Mouse (Mus musculus) cortical plate, adult 2 months (tissue): ENCODE data around the gene Anp32e. TPM values are rescaled to one million over a fixed set of nuclear protein-coding genes. Genes with fewer than 3 reads are reported as not detected.
"Not testable (repeated sequence)": the region's sequence is repeated elsewhere in the genome, so short reads cannot be mapped to it uniquely, and the experiment has no call there.

ENCODE experiments used
- H3K27ac ChIP-seq: fragments of 200-500 bp; 2 replicates; pipeline ENCODE4 v1.5.1; 2012; ENCODE audit warnings: low read length, control low read depth, inconsistent platforms; ENCODE audit not compliant: insufficient read depth
- H3K4me1 ChIP-seq: fragments of 200-500 bp; 2 replicates; pipeline ENCODE4 v1.6.1; 2011; ENCODE audit warnings: low read length; ENCODE audit not compliant: control insufficient read depth, insufficient read depth
- H3K4me3 ChIP-seq: fragments of 200-500 bp; 2 replicates; pipeline ENCODE4 v1.5.1; 2011; ENCODE audit warnings: mild to moderate bottlenecking, low read length, control low read depth; ENCODE audit not compliant: insufficient read depth
- CTCF ChIP-seq: fragments of 200-500 bp; IDR thresholded peaks from 2 replicates; pipeline ENCODE4 v1.5.1; 2011; ENCODE audit warnings: mild to moderate bottlenecking, control low read depth, low read length; ENCODE audit not compliant: insufficient read depth; ENCODE audit errors: extremely low read depth
- POLR2A ChIP-seq: fragments of 200-500 bp; IDR thresholded peaks from 2 replicates; pipeline ENCODE4 v1.6.1; 2011; ENCODE audit warnings: mild to moderate bottlenecking, low read length, control low read depth; ENCODE audit not compliant: insufficient read depth; ENCODE audit errors: extremely low read depth
- polyA plus RNA-seq: library from polyadenylated mRNA; depleted of rRNA; stranded (reverse); fragments of >200 nt; gene quantifications from 2 replicates; pipeline ENCODE4 v1.2.3, GENCODE M21; 2012

The Anp32e gene
- polyA plus RNA-seq, 1 experiment, result 69.8 TPM

DNA sequence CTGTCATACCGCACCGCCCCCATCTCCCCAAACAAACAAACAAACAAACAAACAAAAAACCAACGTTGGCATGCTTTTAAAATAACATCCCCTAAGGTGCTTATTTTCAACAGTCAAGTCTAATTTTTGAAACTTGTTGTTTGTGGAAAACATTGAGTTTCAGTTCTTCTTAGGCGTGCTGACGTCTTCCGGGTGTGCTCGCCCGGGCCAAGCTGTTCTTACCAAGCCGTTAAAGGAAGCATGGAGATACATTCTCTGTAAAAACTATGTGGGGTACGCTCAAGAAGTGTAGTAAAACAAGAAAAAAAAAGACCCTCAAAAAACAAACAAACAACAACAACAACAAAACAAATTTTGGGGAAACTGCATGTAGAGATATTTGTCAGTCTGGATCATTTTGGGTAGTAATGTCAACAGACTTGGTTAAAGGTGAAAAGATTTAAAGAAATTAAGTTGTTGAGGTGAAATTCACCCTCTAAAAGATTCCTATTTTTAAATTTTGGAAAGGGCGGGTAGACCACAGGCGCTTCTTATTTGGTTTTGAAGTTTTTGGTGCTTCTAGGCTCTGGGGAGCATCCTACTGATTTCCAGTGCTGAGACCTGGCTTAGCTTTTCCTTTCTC is 43.3 kb downstream of the Anp32e start:
- H3K4me3 ChIP-seq, result peak overlapping the region; percentile 26; the same call in 1 of the 2 replicates
- no peaks in the 10 kb centered on the region for H3K4me1 ChIP-seq
- peak overlapping the region; percentile 29; the same call in 1 of the 2 replicates for H3K27ac ChIP-seq
- TF ChIP-seq CTCF, result no peak
- no peak for TF ChIP-seq POLR2A

DNA sequence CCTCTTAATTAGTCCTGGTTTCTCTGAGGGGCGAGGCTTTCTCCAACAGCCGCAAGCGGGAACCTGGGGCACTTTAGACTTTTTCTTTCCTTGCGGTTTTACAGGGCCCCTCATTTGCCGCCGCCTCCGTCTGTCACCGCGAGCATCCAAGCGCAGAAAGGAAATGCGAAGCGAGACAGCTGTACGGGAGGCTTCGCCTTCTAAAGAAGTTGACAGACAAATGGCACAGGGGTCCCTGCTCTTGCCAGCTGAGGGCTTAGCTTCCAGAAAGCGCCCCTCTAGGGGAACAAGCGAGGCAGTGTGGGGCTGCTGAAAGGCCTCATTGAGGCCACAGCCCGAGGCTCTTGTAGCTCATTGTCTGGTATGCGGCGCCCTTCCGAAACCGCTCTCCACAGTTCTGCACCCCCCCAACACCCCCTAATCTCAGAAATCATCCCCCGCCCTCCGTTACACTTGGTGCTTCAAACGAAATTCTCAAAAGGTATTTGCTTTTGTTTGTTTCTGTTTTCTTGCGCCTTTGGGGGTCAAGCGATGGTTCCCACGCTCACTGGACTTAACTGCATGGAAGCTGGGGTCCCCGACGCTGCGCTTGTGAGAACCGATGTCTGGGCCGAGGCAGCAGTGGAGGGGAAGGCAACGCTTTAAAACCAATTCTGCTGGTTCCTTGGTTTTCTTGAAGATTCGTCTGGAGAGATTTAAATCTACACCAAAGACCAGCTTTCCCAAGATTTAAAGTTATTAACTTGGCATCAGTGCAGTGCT is 44.0 kb downstream of the Anp32e start:
- Histone ChIP-seq H3K27ac (peak overlapping the region; percentile 29; the same call in 1 of the 2 replicates), H3K4me1 (no peaks in the 10 kb centered on the region; the same call in 1 of the 2 replicates), H3K4me3 (peak overlapping the region; percentile 26; the same call in 1 of the 2 replicates)
- no peak for TF ChIP-seq POLR2A
- TF ChIP-seq CTCF, result no peak

- TF ChIP-seq POLR2A, result no peak
- TF ChIP-seq CTCF, result no peak
- no peaks in the 10 kb centered on the region; the same call in 1 of the 2 replicates for H3K4me1 ChIP-seq
- no peak overlapping the region for H3K27ac ChIP-seq
- no peak overlapping the region for H3K4me3 ChIP-seq
These were observed 48.0 kb downstream of the Anp32e start for GRCm38 (mm10) chr3:95977079-95977478.

GRCm38 (mm10) chr3:95977587-95977986 is 48.5 kb downstream of the Anp32e start:
- not testable (repeated sequence) for H3K27ac ChIP-seq, H3K4me3 ChIP-seq, H3K4me1 ChIP-seq

- no peak overlapping the region for H3K4me3 ChIP-seq
- TF ChIP-seq POLR2A (no peak), CTCF (no peak)
- H3K4me1 ChIP-seq, result no peaks in the 10 kb centered on the region; the same call in 1 of the 2 replicates
- H3K27ac ChIP-seq, result peak overlapping the region; percentile 7; the same call in 1 of the 2 replicates
These were observed 49.2 kb downstream of the Anp32e start for GRCm38 (mm10) chr3:95978265-95978664.

DNA sequence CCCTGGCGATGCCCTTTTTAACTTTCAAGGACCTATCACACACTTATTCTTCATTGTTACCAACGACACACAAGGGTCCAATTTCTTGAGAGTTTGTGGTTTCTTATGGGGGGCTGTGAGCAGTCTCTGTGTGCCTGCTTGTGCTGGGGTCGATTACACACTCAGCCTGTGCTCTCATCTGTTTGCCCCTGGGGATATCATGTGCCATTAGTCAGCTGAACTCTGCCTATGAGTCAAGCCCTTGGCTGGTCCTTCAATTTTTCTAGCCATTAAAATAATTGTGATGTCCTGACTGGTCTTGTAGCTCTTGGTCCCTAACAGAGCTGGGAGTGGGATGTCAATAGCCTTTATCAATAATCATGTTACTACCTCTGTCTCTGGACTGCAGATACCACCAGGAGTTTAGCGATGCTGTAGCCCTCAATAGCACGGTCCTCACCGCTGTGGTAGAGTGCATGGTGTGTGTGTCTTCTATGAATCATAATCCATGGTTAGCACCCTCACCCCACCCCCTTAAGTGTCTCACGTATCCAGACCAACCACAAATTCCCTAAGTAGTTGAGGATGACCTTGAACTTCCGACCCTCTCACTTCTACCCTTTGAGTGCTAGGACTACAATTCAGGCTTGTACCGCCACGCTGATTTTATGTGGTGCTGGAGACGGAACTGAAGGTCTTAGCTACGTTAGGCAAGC is 51.4 kb downstream of the Anp32e start:
- Histone ChIP-seq H3K4me3 (no peak overlapping the region), H3K4me1 (peaks cover 3% of the 10 kb centered on the region; the same call in 1 of the 2 replicates), H3K27ac (no peak overlapping the region)
- TF ChIP-seq POLR2A (no peak), CTCF (no peak)

GRCm38 (mm10) chr3:95982129-95982528 is 53.1 kb downstream of the Anp32e start:
- H3K27ac ChIP-seq, result no peak overlapping the region
- TF ChIP-seq CTCF (no peak), POLR2A (no peak)
- no peak overlapping the region for H3K4me3 ChIP-seq
- H3K4me1 ChIP-seq, result peaks cover 3% of the 10 kb centered on the region; the same call in 1 of the 2 replicates

GRCm38 (mm10) chr3:95985209-95986000 is 56.4 kb downstream of the Anp32e start:
- peak overlapping the region; percentile 73 for H3K27ac ChIP-seq
- H3K4me1 ChIP-seq, result peaks cover 3% of the 10 kb centered on the region; the same call in 1 of the 2 replicates
- no peak for TF ChIP-seq CTCF
- peak; percentile 91 for TF ChIP-seq POLR2A
- H3K4me3 ChIP-seq, result no peak overlapping the region
